Mouse (Mus musculus) limb, embryonic 13.5 days (tissue): ENCODE results near the gene Oas2. TPM values are rescaled to one million over a fixed set of nuclear protein-coding genes. Genes with fewer than 3 reads are reported as not detected.
"Not testable (repeated sequence)": the region's sequence is repeated elsewhere in the genome, so short reads cannot be mapped to it uniquely, and the experiment has no call there.

ENCODE experiments used
- ATAC-seq: fragments of 200-750 bp; cut with Nextera tagmentation; 2 replicates; pipeline ENCODE4 v1.8.0; 2017; ENCODE audit warnings: low read depth, moderate number of reproducible peaks, moderate TSS enrichment; ENCODE audit not compliant: low FRiP score
- H3K27ac ChIP-seq: fragments of 300-500 bp; sonication (generic); 2 replicates; pipeline ENCODE4 v1.5.1; 2015; ENCODE audit warnings: inconsistent platforms, mild to moderate bottlenecking, moderate library complexity
- H3K27me3 ChIP-seq: fragments of 300-500 bp; sonication (generic); 2 replicates; pipeline ENCODE4 v1.6.1; 2015; ENCODE audit warnings: mild to moderate bottlenecking, inconsistent platforms
- H3K36me3 ChIP-seq: fragments of 300-500 bp; sonication (generic); 2 replicates; pipeline ENCODE4 v1.6.1; 2015; ENCODE audit warnings: inconsistent platforms, mild to moderate bottlenecking, moderate library complexity
- H3K4me1 ChIP-seq: fragments of 300-500 bp; sonication (generic); 2 replicates; pipeline ENCODE4 v1.6.1; 2015; ENCODE audit warnings: inconsistent platforms
- H3K4me2 ChIP-seq: fragments of 300-500 bp; sonication (generic); replicated peaks from 2 replicates; pipeline ENCODE4 v1.6.1; 2015; ENCODE audit warnings: inconsistent platforms, mild to moderate bottlenecking, moderate library complexity
- H3K4me3 ChIP-seq: fragments of 300-500 bp; sonication (generic); 2 replicates; pipeline ENCODE4 v1.5.1; 2015; ENCODE audit warnings: moderate library complexity, mild to moderate bottlenecking, inconsistent platforms
- H3K9ac ChIP-seq: fragments of 300-500 bp; sonication (generic); 2 replicates; pipeline ENCODE4 v1.6.1; 2015; ENCODE audit warnings: mild to moderate bottlenecking, inconsistent platforms
- H3K9me3 ChIP-seq: fragments of 300-500 bp; sonication (generic); 2 replicates; pipeline ENCODE4 v1.6.1; 2016; ENCODE audit warnings: inconsistent platforms
- WGBS: fragments of 180-500 bp; shearing (Covaris S2); methylation state at CpG from one replicate; pipeline ENCODE4 v1.1.7; 2015; 5-methylcytosine and 5-hydroxymethylcytosine counted together
- polyA plus RNA-seq: library from polyadenylated mRNA; unstranded; fragments of >200 nt; fragmentation: Nextera tagmentation; extraction: Ambion mirVana; gene quantifications from 2 replicates; pipeline ENCODE4 v1.2.1, GENCODE M21; 2015

Oas2 gene
- 0.22 TPM in 2 replicates for polyA plus RNA-seq

DNA sequence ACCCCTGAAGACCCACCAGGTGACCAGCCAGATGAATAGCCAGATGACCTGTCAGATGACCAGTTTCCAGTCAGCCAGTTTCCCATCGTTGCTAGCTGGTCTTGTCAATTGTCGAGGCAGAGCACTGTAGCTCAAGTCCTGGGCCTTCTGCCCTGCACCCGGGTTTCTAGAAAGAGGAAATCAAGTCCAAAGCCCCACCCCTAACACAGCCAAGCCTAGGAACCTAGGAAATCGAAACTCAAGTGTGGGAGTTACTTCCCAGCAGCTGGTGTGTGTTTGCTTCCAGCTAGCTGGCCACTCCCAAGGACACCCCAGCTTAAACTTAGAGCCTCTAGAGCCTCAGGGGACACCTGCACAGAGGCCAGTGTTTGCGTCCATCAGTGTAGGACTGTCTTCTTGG lies at the start of gene Oas2:
Gene Oas2 (minus strand): TSS at position 166 of the 400 bp plus-strand sequence.
- Histone ChIP-seq H3K4me3 (no peak within 1 kb of the TSS), H3K27me3 (peaks cover 32% of the 10 kb centered on the region), H3K4me2 (no peak within 1 kb of the TSS), H3K9ac (no peak within 1 kb of the TSS), H3K36me3 (no peaks in the 10 kb centered on the region), H3K4me1 (no peaks in the 10 kb centered on the region), H3K27ac (no peak within 1 kb of the TSS), H3K9me3 (no peaks in the 10 kb centered on the region)
- WGBS: 59% methylated on average over 5 of the region's 5 CpGs
- no peak for ATAC-seq

DNA sequence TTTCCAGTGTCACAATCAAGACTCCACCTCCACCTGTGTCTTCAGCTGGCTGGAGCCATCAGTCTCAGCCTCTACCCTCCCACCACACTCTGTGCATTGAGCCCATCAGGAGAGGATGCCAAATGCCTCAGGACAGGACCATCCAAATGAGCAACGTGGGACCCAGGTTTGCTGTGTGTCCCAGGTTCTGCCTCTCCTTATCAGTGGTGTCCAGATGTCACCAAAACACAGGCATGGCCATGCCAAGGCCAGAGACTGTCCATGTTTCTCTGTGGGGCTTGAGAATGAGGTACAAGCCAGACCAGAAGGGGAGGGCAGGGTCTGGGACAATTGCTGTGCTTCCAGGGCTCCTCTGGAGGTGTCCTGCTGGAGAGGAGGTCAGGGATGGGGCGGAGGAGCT lies 49.3 kb upstream of the Oas2 start:
- H3K4me3 ChIP-seq, H3K27me3 ChIP-seq, ATAC-seq, H3K9ac ChIP-seq, H3K4me1 ChIP-seq, H3K36me3 ChIP-seq, H3K27ac ChIP-seq, H3K4me2 ChIP-seq, H3K9me3 ChIP-seq: not testable (repeated sequence)
- 56% methylated on average over 2 of the region's 2 CpGs for WGBS

DNA sequence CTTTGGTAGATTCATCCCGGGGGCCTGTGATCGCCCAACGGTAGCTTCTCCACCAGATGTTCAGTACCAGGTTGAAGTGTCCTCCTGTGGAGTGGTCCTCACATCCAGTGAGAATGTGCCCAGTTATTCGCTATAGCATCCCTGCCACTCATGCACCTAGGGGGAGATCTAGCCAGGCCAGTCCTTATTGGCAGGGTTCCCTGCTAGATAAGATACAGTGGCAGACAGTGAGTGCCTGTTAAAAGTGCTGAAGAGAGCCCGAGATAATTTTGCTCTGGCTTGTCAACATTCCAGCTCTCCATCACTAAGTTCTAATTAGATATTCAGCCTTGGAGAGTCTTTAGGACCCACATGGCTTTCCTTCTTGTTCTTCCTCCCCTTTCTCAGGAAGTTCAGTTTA lies 48.5 kb upstream of the Oas2 start:
- 80% methylated on average over 5 of the region's 5 CpGs for WGBS
- H3K27me3 ChIP-seq, H3K9me3 ChIP-seq, H3K4me1 ChIP-seq, H3K27ac ChIP-seq, H3K4me3 ChIP-seq, H3K36me3 ChIP-seq, ATAC-seq, H3K9ac ChIP-seq, H3K4me2 ChIP-seq: not testable (repeated sequence)

DNA sequence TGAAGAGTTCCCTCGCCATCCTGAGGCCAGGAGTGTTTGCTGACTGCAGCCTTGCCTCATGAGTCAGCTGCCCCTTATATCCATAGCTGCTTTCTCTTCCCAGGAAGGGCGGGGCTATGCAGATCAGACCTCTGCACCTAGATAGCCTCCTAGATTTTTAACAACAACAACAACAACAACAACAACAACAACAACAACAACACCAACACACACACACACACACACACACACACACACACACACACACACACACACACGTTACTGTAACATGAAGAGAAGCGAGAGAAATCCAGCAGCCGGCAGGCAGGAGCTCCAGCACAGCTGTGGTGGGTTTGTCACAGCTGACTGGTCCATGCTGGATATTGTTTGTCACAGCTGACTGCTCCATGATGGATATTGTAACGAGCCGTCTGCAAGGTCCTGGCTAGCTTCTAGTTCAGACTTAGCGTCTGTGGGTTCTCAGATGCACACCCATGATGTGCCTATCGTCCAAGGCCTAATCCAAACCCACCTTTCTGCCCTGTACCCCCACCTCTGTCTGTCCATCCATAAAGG lies 45.9 kb upstream of the Oas2 start, which contains the start of gene Oas1e:
Gene Oas1e (minus strand): TSS at position 51 of the 555 bp plus-strand sequence.
- not testable (repeated sequence) for H3K27ac ChIP-seq, H3K4me3 ChIP-seq, H3K9ac ChIP-seq, H3K36me3 ChIP-seq, ATAC-seq, H3K4me2 ChIP-seq, H3K27me3 ChIP-seq, H3K4me1 ChIP-seq, H3K9me3 ChIP-seq
- WGBS: 67% methylated on average over 9 of the region's 9 CpGs

DNA sequence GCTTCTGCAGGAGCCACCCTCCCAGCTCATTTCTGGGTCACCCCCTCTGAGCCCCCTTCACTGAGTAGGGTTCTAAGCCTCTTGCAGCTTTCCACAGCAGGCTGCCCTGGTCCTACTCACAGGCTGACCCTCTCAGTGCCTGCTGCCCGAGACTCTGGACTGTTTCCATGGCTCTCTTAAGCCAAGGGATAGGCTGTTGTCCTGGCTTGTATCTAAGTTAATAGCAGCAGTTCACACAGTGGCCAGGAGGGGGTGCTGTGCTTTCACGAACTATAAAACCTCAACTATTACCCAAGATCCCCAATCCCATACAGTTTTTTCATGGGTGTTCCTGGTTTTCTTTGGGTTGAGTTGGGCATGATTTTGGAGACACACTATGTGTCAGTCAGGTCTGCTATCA lies 43.4 kb upstream of the Oas2 start:
- no peaks in the 10 kb centered on the region for H3K9me3 ChIP-seq
- H3K4me3 ChIP-seq: no peak overlapping the region
- no peak overlapping the region for H3K9ac ChIP-seq
- WGBS: 23% methylated on average over 2 of the region's 2 CpGs
- no peak overlapping the region for H3K4me2 ChIP-seq
- H3K36me3 ChIP-seq: no peaks in the 10 kb centered on the region
- no peaks in the 10 kb centered on the region for H3K4me1 ChIP-seq
- ATAC-seq: no peak
- no peak overlapping the region for H3K27ac ChIP-seq
- peaks cover 15% of the 10 kb centered on the region for H3K27me3 ChIP-seq

GRCm38 (mm10) chr5:120787042-120787441 lies 37.4 kb upstream of the Oas2 start:
- H3K27me3 ChIP-seq: peaks cover 15% of the 10 kb centered on the region
- H3K36me3 ChIP-seq: no peaks in the 10 kb centered on the region
- no peak overlapping the region for H3K4me2 ChIP-seq
- no peak overlapping the region for H3K9ac ChIP-seq
- no peaks in the 10 kb centered on the region for H3K9me3 ChIP-seq
- ATAC-seq: no peak
- H3K27ac ChIP-seq: no peak overlapping the region
- 73% methylated on average over 3 of the region's 3 CpGs for WGBS
- H3K4me1 ChIP-seq: peaks cover 7% of the 10 kb centered on the region; the same call in 1 of the 2 replicates
- no peak overlapping the region for H3K4me3 ChIP-seq

DNA sequence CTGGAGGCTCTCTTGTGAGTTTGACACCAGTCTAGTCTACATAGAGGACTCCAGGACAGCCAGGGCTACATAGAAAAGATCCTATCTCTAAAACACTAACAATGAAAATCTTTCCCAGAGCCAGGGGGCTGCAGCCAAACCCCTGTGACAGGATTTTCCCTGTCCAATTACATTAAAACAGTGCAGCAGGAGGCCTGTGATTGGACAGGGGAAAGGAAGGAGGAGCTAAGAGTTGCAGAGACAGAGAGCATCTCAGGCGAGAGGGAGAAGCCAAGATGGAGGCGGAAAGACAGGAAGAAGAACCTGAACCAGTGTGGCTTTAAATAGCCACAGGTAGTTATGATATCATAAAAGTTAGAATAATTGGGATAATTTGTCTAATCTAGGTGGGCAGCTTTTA lies 32.8 kb upstream of the Oas2 start:
- Histone ChIP-seq H3K27ac (no peak overlapping the region), H3K9ac (no peak overlapping the region)
- ATAC-seq: no peak

DNA sequence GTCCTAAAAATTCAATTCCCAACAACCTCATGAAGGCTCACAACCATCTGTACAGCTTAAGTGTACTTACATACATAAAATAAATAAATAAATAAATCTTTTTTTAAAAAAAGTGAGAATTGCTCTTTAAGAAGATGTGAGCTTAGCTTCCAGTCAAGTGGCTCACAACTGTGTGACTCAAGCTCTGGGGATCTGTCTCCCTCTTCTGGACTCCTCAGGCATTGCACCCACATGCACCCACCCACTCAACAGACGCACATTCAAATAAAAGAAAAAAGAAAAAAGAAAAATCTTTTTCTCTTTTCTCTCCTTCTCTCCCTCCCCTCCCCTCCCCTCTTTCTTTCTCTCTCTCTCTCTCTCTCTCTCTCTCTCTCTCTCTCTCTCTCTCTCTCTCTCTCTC lies 32.0 kb upstream of the Oas2 start:
- no peak overlapping the region for H3K27ac ChIP-seq
- H3K9ac ChIP-seq: no peak overlapping the region
- H3K27me3 ChIP-seq: 0 out of 2 replicates have a peak, but pooled peaks cover 4% of the 10 kb centered on the region
- no peak overlapping the region for H3K4me2 ChIP-seq
- no peak overlapping the region for H3K4me3 ChIP-seq
- H3K4me1 ChIP-seq: peaks cover 7% of the 10 kb centered on the region; the same call in 1 of the 2 replicates
- no peaks in the 10 kb centered on the region for H3K9me3 ChIP-seq
- no peaks in the 10 kb centered on the region for H3K36me3 ChIP-seq
- no peak for ATAC-seq
- 75% methylated on average over 1 of the region's 1 CpGs for WGBS

More for the DNA sequence above, 32.8 kb upstream of the Oas2 start:
- no peaks in the 10 kb centered on the region for H3K9me3 ChIP-seq
- H3K4me2 ChIP-seq: no peak overlapping the region
- peaks cover 7% of the 10 kb centered on the region; the same call in 1 of the 2 replicates for H3K4me1 ChIP-seq
- WGBS: 70% methylated on average over 2 of the region's 2 CpGs
- H3K27me3 ChIP-seq: 0 out of 2 replicates have a peak, but pooled peaks cover 4% of the 10 kb centered on the region
- H3K4me3 ChIP-seq: no peak overlapping the region
- no peaks in the 10 kb centered on the region for H3K36me3 ChIP-seq

DNA sequence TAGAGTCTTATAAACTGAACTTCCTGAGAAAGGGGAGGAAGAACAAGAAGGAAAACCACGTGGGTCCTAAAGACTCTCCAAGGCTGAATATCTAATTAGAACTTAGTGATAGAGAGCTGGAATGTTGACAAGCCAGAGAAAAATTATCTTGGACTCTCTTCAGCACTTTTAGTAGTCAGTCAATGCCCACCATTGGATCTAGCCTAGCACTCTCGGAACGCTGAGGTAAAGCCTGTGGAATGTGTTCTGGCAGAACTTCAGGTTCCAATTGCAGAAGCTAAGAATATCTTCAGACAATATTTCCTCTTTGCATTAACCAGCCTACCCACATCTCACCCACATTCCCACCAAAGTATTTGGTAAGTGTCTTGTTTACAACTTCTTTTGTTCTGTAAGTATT lies 30.3 kb upstream of the Oas2 start:
- peaks cover 4% of the 10 kb centered on the region; the same call in 1 of the 2 replicates for H3K4me1 ChIP-seq

GRCm38 (mm10) chr5:120778941-120779340 lies 29.3 kb upstream of the Oas2 start:
- H3K9ac ChIP-seq: no peak overlapping the region
- WGBS: 63% methylated on average over 2 of the region's 2 CpGs
- ATAC-seq: no peak
- H3K4me2 ChIP-seq: no peak overlapping the region
- no peaks in the 10 kb centered on the region for H3K9me3 ChIP-seq
- peaks cover 4% of the 10 kb centered on the region; the same call in 1 of the 2 replicates for H3K4me1 ChIP-seq
- H3K36me3 ChIP-seq: no peaks in the 10 kb centered on the region
- H3K4me3 ChIP-seq: no peak overlapping the region
- no peak overlapping the region for H3K27ac ChIP-seq
- H3K27me3 ChIP-seq: 0 out of 2 replicates have a peak, but pooled peaks cover 4% of the 10 kb centered on the region

More for the DNA sequence above, 30.3 kb upstream of the Oas2 start:
- no peaks in the 10 kb centered on the region for H3K9me3 ChIP-seq
- WGBS: 43% methylated on average over 3 of the region's 3 CpGs
- ATAC-seq: no peak
- H3K36me3 ChIP-seq: no peaks in the 10 kb centered on the region
- no peak overlapping the region for H3K4me3 ChIP-seq
- H3K4me2 ChIP-seq: no peak overlapping the region
- H3K27ac ChIP-seq: no peak overlapping the region
- no peak overlapping the region for H3K9ac ChIP-seq
- 0 out of 2 replicates have a peak, but pooled peaks cover 4% of the 10 kb centered on the region for H3K27me3 ChIP-seq

DNA sequence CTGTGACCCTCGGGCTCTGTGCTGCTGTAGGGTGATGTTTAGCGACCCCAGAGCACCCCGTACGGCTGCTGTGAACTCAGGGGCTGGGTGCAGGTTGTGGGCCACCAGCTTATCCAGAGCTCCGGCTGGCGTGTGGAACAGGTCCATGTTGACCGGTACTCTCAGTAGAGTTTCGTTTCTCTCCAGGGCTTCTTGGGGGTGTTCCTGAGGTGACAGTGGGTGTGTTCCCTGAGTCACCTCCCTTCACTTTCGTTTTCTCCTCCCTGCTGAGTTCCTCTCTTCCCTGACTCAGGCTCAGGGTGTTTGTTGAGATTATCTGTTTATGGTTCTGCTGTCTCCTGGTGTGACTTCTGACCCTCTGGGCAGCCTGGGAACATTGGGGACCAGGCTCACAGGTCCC lies 27.8 kb upstream of the Oas2 start, which contains the start of gene Oas3:
Gene Oas3 (minus strand): TSS at position 184 of the 400 bp plus-strand sequence.
- WGBS: 76% methylated on average over 9 of the region's 9 CpGs
- Histone ChIP-seq H3K27me3 (0 out of 2 replicates have a peak, but pooled peaks cover 4% of the 10 kb centered on the region), H3K9ac (no peak within 1 kb of the TSS), H3K4me2 (no peak within 1 kb of the TSS), H3K36me3 (no peaks in the 10 kb centered on the region), H3K9me3 (no peaks in the 10 kb centered on the region), H3K4me1 (peaks cover 4% of the 10 kb centered on the region; the same call in 1 of the 2 replicates), H3K4me3 (no peak within 1 kb of the TSS), H3K27ac (no peak within 1 kb of the TSS)
- no peak for ATAC-seq

- peaks cover 4% of the 10 kb centered on the region; the same call in 1 of the 2 replicates for H3K4me1 ChIP-seq
- 80% methylated on average over 5 of the region's 5 CpGs for WGBS
- H3K9ac ChIP-seq: no peak overlapping the region
- H3K27ac ChIP-seq: no peak overlapping the region
- H3K4me2 ChIP-seq: no peak overlapping the region
- H3K36me3 ChIP-seq: no peaks in the 10 kb centered on the region
- 0 out of 2 replicates have a peak, but pooled peaks cover 4% of the 10 kb centered on the region for H3K27me3 ChIP-seq
- no peak for ATAC-seq
- no peaks in the 10 kb centered on the region for H3K9me3 ChIP-seq
- no peak overlapping the region for H3K4me3 ChIP-seq
Observed at GRCm38 (mm10) chr5:120776801-120777200, 27.1 kb upstream of the Oas2 start.
